Mouse (Mus musculus) adrenal gland, postnatal 4 days (tissue): ENCODE data around the gene Fuca2. TPM values are rescaled to one million over a fixed set of nuclear protein-coding genes. Genes with fewer than 3 reads are reported as not detected.
A peak's percentile ranks its signal among the peaks of the same experiment; 100 is the strongest.
"Not testable (repeated sequence)": the region's sequence is repeated elsewhere in the genome, so short reads cannot be mapped to it uniquely, and the experiment has no call there.

Source experiments
- DNase-seq, 2 experiments: peaks; one replicate each; pipeline ENCODE4 v3.0.0; 2021 to 2022; ENCODE audit warnings: low spot score in 2 of 2, mixed read lengths in 2 of 2
- long read RNA-seq, 2 experiments: library from polyadenylated mRNA; stranded (forward); transcript quantifications; one replicate each; pipeline ENCODE4 v2.0.0; 2021
- total RNA-seq, 2 experiments: library from RNA; stranded (reverse); gene quantifications; 2 replicates each; pipeline ENCODE4 v1.2.3; 2021

Gene Fuca2
- total RNA-seq, result 10 to 100 TPM; 24.2 to 38.7 TPM
- long read RNA-seq, experiment 1, full-length matches to known transcripts, result 17 of 26 reads
- long read RNA-seq, experiment 1, partial matches to known transcripts, result 1 of 26 reads
- long read RNA-seq, experiment 1, other reads (novel, unspliced or antisense), result 8 of 26 reads
- long read RNA-seq, experiment 2, full-length matches to known transcripts, result 43 of 56 reads
- long read RNA-seq, experiment 2, partial matches to known transcripts, result 4 of 56 reads
- long read RNA-seq, experiment 2, other reads (novel, unspliced or antisense), result 9 of 56 reads

- no peak for DNase-seq
Observed at GRCm38 (mm10) chr10:13499331-13499730, at the start of gene Fuca2. Gene Fuca2, plus strand, starts transcription at chr10:13499540.

GRCm38 (mm10) chr10:13451640-13452039 is 47.7 kb upstream of the Fuca2 start:
- DNase-seq, result no peak

GRCm38 (mm10) chr10:13453200-13453990 is 45.9 kb upstream of the Fuca2 start:
- no peak for DNase-seq

- not testable (repeated sequence) for DNase-seq
Observed at GRCm38 (mm10) chr10:13464295-13464694, 35.0 kb upstream of the Fuca2 start.

GRCm38 (mm10) chr10:13466925-13467324 is 32.4 kb upstream of the Fuca2 start:
- DNase-seq, result no peak

GRCm38 (mm10) chr10:13468025-13468529 is 31.3 kb upstream of the Fuca2 start:
- DNase-seq, result not testable (repeated sequence)

GRCm38 (mm10) chr10:13470236-13470635 is 29.1 kb upstream of the Fuca2 start:
- no peak for DNase-seq

GRCm38 (mm10) chr10:13473287-13473832 is 26.0 kb upstream of the Fuca2 start:
- no peak for DNase-seq

- peak; percentile 7 to 9 for DNase-seq
Observed at GRCm38 (mm10) chr10:13473833-13474567, 25.3 kb upstream of the Fuca2 start, which contains the start of gene Phactr2. Gene Phactr2, minus strand, starts transcription at chr10:13474412.

GRCm38 (mm10) chr10:13474568-13474955 is 24.8 kb upstream of the Fuca2 start:
- DNase-seq, result no peak

GRCm38 (mm10) chr10:13475121-13475520 is 24.2 kb upstream of the Fuca2 start:
- no peak for DNase-seq

GRCm38 (mm10) chr10:13479341-13479740 is 20.0 kb upstream of the Fuca2 start:
- no peak for DNase-seq

GRCm38 (mm10) chr10:13485958-13486357 is 13.4 kb upstream of the Fuca2 start:
- DNase-seq, result no peak

- DNase-seq, result no peak
Observed at GRCm38 (mm10) chr10:13489671-13490070, 9.7 kb upstream of the Fuca2 start.

- no peak for DNase-seq
Observed at GRCm38 (mm10) chr10:13493978-13494686, 5.2 kb upstream of the Fuca2 start.

GRCm38 (mm10) chr10:13496315-13496714 is 3.0 kb upstream of the Fuca2 start:
- no peak for DNase-seq

GRCm38 (mm10) chr10:13500473-13500872 is 1.1 kb downstream of the Fuca2 start:
- no peak for DNase-seq

- DNase-seq, result peak; percentile 67 to 77
Observed at GRCm38 (mm10) chr10:13500938-13501496, 1.7 kb downstream of the Fuca2 start.

GRCm38 (mm10) chr10:13501533-13501932 is 2.2 kb downstream of the Fuca2 start:
- DNase-seq, result not testable (repeated sequence)

- DNase-seq, result no peak
Observed at GRCm38 (mm10) chr10:13502371-13502770, 3.0 kb downstream of the Fuca2 start.
